Mouse (Mus musculus) thymus, adult 2 months (tissue): ENCODE measurements around the gene Rps26.
"Not testable (repeated sequence)": the region's sequence is repeated elsewhere in the genome, so short reads cannot be mapped to it uniquely, and the experiment has no call there.

Experiments used
- CTCF ChIP-seq: fragments of 200-500 bp; IDR thresholded peaks from 2 replicates; pipeline ENCODE4 v1.5.1; 2012; ENCODE audit warnings: mild to moderate bottlenecking, control low read depth, low read length, moderate library complexity, borderline replicate concordance; ENCODE audit not compliant: control insufficient read depth, poor library complexity, insufficient read depth; ENCODE audit errors: extremely low read depth
- POLR2A ChIP-seq: fragments of 200-500 bp; IDR thresholded peaks from 2 replicates; pipeline ENCODE4 v1.6.1; 2012; ENCODE audit warnings: mild to moderate bottlenecking, low read length, control low read depth, moderate library complexity; ENCODE audit not compliant: control insufficient read depth, poor library complexity, insufficient read depth; ENCODE audit errors: extremely low read depth

DNA sequence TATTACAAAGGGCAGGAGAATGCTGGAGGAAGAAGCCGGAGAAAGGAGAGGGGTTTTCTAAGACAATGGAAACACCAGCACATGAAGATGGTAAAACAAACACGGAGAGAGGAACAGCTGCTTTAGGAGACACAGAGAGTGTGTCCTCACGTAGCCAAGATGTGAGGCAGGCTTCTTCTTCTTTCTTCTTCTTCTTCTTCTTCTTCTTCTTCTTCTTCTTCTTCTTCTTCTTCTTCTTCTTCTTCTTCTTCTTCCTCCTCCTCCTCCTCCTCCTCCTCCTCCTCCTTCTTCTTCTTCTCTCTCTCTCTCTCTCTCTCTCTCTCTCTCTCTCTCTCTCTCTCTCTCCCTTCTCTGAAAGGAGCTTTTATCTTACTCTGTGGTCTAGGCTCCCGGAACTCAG is 12.7 kb downstream of the Rps26 start:
- TF ChIP-seq CTCF, POLR2A: not testable (repeated sequence)
